Mouse (Mus musculus): ENCODE data around the gene Syndig1.

The Syndig1 gene

GRCm38 (mm10) chr2:149873346-149873745, 44.3 kb downstream of the Syndig1 start:
- DNase-seq (ENCODE audit: low read depth, low spot score) = no peak

GRCm38 (mm10) chr2:149877954-149878353, 48.9 kb downstream of the Syndig1 start:
- DNase-seq (ENCODE audit: low read depth, low spot score) = no peak

GRCm38 (mm10) chr2:149887634-149888033, 58.6 kb downstream of the Syndig1 start:
- no peak for DNase-seq (ENCODE audit: low read depth, low spot score)

- no peak for DNase-seq (ENCODE audit: low read depth, low spot score)
These were observed 62.6 kb downstream of the Syndig1 start for GRCm38 (mm10) chr2:149891647-149892046.

- no peak for DNase-seq (ENCODE audit: low read depth, low spot score)
These were observed 67.3 kb downstream of the Syndig1 start for GRCm38 (mm10) chr2:149896337-149896736.

- no peak for DNase-seq (ENCODE audit: low read depth, low spot score)
These were observed 70.6 kb downstream of the Syndig1 start for GRCm38 (mm10) chr2:149899615-149900014.

- DNase-seq (ENCODE audit: low read depth, low spot score) = no peak
These were observed 71.6 kb downstream of the Syndig1 start for GRCm38 (mm10) chr2:149900606-149901005.

- no peak for DNase-seq (ENCODE audit: low read depth, low spot score)
These were observed 75.4 kb downstream of the Syndig1 start for GRCm38 (mm10) chr2:149904405-149904804.

GRCm38 (mm10) chr2:149906694-149907093, 77.7 kb downstream of the Syndig1 start:
- no peak for DNase-seq (ENCODE audit: low read depth, low spot score)

- no peak for DNase-seq (ENCODE audit: low read depth, low spot score)
These were observed 88.2 kb downstream of the Syndig1 start for GRCm38 (mm10) chr2:149917162-149917561.

GRCm38 (mm10) chr2:149923561-149923960, 94.5 kb downstream of the Syndig1 start:
- no peak for DNase-seq (ENCODE audit: low read depth, low spot score)

- DNase-seq (ENCODE audit: low read depth, low spot score) = no peak
These were observed 96.9 kb downstream of the Syndig1 start for GRCm38 (mm10) chr2:149925911-149926310.

GRCm38 (mm10) chr2:149927001-149927400, 98.0 kb downstream of the Syndig1 start:
- DNase-seq (ENCODE audit: low read depth, low spot score) = no peak

GRCm38 (mm10) chr2:149927481-149927880, 98.5 kb downstream of the Syndig1 start:
- no peak for DNase-seq (ENCODE audit: low read depth, low spot score)

GRCm38 (mm10) chr2:149929986-149930385, 101.0 kb downstream of the Syndig1 start:
- no peak for DNase-seq (ENCODE audit: low read depth, low spot score)

GRCm38 (mm10) chr2:149931111-149931510, 102.1 kb downstream of the Syndig1 start:
- DNase-seq (ENCODE audit: low read depth, low spot score) = no peak

GRCm38 (mm10) chr2:149932095-149932494, 103.1 kb downstream of the Syndig1 start:
- no peak for DNase-seq (ENCODE audit: low read depth, low spot score)

GRCm38 (mm10) chr2:149933247-149933898, 104.4 kb downstream of the Syndig1 start:
- no peak for DNase-seq (ENCODE audit: low read depth, low spot score)

GRCm38 (mm10) chr2:149934139-149934538, 105.1 kb downstream of the Syndig1 start:
- DNase-seq (ENCODE audit: low read depth, low spot score) = no peak

- no peak for DNase-seq (ENCODE audit: low read depth, low spot score)
These were observed 109.8 kb downstream of the Syndig1 start for GRCm38 (mm10) chr2:149938829-149939228.

- no peak for DNase-seq (ENCODE audit: low read depth, low spot score)
These were observed 110.6 kb downstream of the Syndig1 start for GRCm38 (mm10) chr2:149939586-149939985.

GRCm38 (mm10) chr2:149950641-149951040, 121.6 kb downstream of the Syndig1 start:
- DNase-seq (ENCODE audit: low read depth, low spot score) = no peak

- no peak for DNase-seq (ENCODE audit: low read depth, low spot score)
These were observed 142.0 kb downstream of the Syndig1 start for GRCm38 (mm10) chr2:149971014-149971413.

GRCm38 (mm10) chr2:149973583-149973982, 144.6 kb downstream of the Syndig1 start:
- DNase-seq (ENCODE audit: low read depth, low spot score) = peak; percentile 22
